Mouse (Mus musculus) kidney, adult 11 months (tissue): ENCODE data around the gene Pcgf5.
"Not testable (repeated sequence)": the region's sequence is repeated elsewhere in the genome, so short reads cannot be mapped to it uniquely, and the experiment has no call there.

Experiments used
- DNase-seq: peaks from one replicate; pipeline ENCODE4 v3.0.0; 2022

The Pcgf5 gene

DNA sequence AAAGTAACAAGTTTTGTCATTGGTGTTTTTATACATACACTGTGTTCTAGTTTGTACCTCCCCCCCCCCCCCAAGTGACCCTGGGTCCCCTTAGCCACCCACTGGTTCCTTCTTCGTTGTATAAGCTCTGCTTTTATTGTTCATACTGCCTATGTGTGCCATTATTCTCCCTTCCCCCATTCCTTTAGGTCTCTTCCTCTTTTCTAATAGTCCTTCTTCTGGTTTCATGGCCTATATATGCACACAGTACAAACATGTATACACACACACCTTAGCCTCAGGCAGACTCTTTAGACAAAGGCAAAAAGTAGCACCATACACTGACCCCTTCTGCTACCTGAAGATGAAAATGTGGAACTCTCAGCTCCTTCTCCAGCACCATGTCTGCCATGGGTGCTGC lies 42.6 kb downstream of the Pcgf5 start:
- no peak for DNase-seq

DNA sequence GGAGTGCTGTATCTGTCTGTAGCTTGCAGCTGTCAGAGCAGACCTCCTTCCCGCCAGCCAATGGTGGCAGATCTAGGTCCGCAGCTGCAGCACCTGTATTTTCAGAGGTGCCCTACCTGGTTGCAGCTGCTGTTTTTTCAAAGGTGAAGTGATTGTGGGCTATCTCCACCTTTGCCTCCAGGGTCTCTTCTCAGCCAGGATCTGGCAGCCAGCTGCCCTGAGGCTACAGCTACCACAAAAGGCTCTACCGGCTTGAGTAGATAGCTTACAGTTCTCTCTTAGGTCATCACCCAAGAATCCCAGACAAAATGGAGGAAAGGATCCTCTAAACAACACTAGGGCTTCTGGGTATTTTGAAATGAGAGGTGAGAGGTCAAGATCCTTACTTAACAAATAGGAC lies 50.4 kb downstream of the Pcgf5 start:
- no peak for DNase-seq

GRCm38 (mm10) chr19:36408352-36409100 lies 60.4 kb downstream of the Pcgf5 start:
- no peak for DNase-seq

DNA sequence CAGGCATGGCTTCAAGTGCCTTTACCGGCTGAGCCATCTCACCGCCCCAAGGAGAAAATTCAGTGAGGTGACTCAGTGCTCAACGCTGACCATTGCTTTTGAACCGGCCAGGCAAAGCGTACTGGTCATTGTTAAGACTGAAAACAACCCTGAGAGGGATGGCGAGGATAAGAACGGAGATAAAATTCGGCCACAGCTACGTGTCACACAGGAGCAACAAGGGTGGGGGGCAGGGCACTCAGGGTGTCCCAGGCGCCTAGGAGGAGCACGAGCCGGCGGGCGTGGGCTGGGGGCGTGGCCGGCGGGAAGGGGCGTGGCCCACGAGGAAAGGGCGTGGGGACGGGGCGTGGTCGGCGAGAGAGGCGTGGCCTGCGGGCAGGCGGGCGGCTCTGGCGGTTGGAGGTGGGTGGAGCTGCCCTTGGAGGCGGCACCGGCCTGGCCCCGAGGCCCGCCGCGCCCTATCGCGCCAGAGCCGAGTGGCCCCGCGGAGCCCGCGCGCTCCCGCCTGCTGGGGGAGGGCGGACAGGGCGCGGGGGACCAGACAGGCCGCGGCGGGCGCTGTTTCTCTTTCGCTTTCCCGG lies 61.3 kb downstream of the Pcgf5 start:
- peak; percentile 94 for DNase-seq

- DNase-seq, result no peak
Measured at GRCm38 (mm10) chr19:36409861-36410392, 61.8 kb downstream of the Pcgf5 start.

DNA sequence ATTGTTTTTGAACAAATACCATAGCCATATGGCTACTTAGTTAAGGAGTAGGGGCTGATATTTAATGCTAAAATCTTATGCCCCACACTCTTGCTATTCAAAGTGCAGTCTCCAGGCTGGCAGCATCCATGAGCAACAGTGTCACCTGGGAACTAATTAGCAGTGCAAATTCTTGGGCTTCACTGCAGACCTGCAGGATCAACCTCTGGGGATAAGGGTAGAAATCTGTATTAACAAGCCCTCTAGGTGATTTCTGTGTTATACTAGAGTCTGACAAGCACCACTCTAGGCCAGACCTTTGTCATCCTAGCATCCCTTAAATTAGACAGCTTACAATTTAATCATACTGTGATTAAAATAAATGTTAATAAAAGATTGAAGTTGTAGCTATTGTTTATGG lies 71.8 kb downstream of the Pcgf5 start:
- no peak for DNase-seq

- no peak for DNase-seq
Measured at GRCm38 (mm10) chr19:36427195-36427876, 79.2 kb downstream of the Pcgf5 start.

GRCm38 (mm10) chr19:36428116-36428515 lies 80.0 kb downstream of the Pcgf5 start:
- no peak for DNase-seq

DNA sequence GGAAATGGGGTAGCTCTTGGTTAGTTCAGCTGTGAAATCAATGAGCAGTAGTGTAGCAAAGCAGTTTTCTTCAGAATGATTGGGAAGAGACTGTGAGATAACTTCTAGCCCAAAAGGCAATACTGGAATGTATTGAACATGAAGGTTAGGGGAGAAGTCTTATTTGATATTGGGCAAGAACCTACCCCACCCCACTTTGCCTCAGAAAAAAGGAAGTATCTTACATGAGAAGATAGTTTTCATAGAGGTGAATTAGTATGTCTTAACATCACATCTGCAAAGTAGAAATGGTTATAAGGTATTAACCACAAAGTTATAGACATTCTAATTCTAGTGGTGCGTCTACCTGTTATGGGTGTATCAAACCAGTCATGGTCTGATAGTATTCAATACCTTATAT lies 81.2 kb downstream of the Pcgf5 start:
- DNase-seq, result no peak

DNA sequence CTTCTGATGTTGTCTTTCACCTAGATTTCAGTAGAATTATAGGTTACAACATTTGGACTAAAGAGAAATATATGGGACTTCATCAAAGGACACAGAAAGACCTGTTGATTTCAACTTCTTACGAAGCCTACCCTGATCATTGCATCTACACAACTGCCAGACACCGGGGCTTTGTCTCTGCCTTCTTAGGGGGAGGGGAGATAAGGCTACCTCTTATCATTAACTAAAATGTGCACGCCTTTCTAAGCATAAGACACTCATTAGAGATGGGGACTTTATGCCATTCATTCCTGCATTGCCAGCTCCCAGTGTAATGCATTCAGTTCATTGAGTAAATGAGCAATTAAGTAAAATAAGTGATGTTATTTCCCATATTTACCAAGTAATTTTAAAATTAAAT lies 85.1 kb downstream of the Pcgf5 start:
- DNase-seq, result no peak

DNA sequence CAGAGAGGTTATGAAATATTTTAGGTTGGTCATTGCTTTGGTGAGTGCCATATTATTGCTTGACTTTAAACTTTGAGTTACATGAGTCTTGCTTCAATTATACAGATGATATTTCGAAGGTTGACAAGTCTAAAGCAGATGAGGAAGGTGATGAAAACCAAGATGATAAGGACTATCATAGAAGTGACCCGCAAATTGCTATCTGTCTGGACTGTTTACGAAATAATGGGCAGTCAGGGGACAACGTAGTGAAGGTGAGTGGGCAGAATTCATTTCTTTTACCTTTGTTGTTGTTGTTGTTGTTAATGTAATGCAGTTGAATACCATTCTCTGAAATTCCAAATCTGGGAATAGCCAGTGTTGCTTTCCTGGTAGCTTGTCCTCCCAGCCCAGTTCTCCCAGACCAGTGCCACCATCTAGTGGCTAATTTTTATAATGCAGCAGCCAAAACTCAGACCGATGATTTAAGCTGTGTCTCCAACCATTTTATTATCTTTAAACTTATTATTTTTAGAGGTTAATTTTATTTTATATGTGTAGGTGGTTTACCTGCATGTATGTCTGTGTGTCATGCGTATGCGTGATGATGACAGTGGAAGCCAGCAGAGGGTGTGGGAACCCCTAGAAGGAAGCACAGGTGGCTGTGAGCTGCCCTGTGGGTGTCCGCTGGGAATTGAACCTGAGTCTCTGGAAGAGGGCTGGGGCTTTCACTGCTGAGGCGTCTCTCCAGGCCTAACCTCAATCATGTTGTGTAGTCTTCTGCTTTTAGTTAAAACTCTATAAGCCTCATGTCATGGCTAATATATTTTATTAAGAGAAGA lies 92.0 kb downstream of the Pcgf5 start:
- DNase-seq, result no peak

- DNase-seq, result no peak
Measured at GRCm38 (mm10) chr19:36450997-36451608, 103.0 kb downstream of the Pcgf5 start.

- no peak for DNase-seq
Measured at GRCm38 (mm10) chr19:36451731-36452130, 103.6 kb downstream of the Pcgf5 start.

DNA sequence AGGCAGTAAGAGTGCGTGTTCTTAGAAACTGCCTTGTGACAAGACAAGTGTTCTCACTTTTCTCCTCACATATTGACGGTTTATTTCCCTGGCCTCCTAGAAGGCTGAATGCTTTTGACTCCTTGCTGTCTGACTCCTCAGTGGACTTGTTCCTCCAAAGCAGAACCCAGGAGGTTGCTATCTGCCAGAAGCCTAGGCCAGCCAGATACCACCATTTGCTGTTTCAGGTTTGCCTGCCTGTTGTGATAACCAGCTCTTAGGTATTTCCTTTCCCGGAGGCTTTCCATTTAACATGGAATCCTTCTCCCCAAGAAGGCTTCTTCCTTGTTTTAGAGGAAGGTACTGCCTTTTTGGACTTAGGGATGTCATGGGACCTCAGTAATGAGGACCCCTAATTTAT lies 104.1 kb downstream of the Pcgf5 start:
- not testable (repeated sequence) for DNase-seq

DNA sequence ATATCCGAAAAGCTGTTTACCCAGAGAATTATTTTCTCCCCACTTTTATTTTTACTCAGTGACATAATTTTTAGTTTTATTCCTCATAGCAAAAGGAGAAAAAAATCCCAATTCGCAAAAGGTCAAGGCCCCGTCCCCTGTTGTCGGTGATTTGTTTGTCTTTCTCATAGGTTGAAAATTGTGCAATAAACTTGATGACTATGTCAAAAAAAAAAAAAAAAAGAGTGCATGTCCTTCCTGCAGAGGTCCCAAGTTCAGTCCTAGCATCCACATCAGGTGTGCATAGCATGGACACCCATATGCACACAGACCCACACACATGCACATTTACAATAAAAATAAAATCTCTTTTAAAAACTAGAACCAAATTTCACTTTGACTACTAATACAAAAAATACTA lies 105.3 kb downstream of the Pcgf5 start:
- DNase-seq, result no peak

- DNase-seq, result peak; percentile 15
Measured at GRCm38 (mm10) chr19:36470106-36470505, 122.0 kb downstream of the Pcgf5 start.

GRCm38 (mm10) chr19:36471325-36471724 lies 123.2 kb downstream of the Pcgf5 start:
- DNase-seq, result no peak

DNA sequence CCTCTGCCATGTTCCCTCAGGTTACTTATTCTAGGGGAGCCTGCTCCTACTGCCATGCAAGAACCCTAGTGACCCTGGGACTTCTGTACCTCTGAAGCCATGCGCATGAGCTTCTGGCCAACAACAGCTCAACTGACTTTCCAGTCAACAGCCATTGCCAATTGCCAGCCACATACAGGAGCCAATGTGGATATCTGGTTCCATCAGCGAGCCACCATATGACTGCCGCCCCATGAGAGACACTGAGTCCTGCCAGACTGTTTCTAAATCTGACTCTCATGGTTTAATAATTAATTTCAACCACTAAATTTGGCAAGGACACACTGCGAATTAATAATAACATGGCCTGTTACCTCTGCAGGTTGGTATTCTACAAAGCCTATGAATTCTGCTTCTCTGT lies 128.5 kb downstream of the Pcgf5 start:
- no peak for DNase-seq

DNA sequence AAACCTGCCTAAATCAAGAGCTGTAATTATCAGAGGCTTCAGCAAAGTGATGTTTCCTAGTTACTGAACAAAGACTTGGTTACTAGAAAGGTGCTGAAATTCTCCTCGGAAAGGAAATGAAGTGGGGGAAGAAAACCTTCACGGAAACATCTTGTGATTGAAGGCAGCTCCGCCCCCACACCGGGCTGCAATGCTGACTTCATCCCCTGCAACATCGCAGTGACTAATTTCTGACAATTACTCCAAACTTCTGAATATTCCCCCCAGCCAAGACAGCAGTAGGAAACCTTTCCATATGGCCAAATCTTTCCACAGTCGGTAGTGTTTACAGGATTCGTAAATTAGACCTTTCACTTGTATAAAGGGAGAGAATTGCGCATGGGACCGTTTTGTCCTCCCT lies 129.0 kb downstream of the Pcgf5 start:
- DNase-seq, result no peak

DNA sequence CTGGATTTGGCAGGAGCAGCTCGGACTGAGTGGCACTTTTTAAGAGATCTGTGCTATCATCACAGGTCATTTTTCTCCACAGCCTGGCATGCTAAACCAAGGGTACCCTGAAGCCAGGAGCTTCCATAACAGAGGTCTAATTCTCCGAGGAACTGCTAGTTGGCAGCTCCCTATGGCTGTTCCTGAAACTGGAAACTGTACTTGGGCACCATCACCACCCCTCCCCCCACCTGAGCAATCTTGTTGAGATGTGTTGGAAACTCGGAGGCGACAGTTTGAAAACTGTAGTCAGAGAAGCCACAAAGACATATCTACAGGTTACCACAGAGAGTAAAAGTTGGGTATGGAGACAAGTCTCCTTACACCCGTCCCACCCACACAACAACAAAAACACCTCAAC lies 129.6 kb downstream of the Pcgf5 start:
- DNase-seq, result no peak

- DNase-seq, result no peak
Measured at GRCm38 (mm10) chr19:36490911-36491310, 142.8 kb downstream of the Pcgf5 start.

- DNase-seq, result no peak
Measured at GRCm38 (mm10) chr19:36495555-36495954, 147.4 kb downstream of the Pcgf5 start.

DNA sequence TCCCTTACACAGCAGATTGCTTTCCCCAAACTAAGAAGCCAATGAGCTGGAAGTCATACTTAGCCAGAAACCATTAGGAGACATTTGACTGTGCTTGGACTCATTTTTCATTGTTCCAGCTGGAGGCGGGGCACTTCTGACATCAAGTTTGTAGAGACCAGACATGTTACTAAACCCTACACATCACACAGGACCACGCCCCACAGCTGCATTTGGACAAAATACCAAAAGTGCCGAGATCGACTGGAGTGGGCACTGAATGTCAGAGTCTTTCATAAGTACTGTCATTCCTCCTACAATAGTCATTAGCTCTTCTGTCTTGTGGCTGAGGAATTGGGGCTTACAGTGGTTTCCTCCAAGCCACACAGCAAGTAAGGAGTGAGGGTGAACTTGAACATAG lies 148.4 kb downstream of the Pcgf5 start:
- no peak for DNase-seq
